Mouse (Mus musculus): ENCODE data around the gene Plekhm2.

DNA sequence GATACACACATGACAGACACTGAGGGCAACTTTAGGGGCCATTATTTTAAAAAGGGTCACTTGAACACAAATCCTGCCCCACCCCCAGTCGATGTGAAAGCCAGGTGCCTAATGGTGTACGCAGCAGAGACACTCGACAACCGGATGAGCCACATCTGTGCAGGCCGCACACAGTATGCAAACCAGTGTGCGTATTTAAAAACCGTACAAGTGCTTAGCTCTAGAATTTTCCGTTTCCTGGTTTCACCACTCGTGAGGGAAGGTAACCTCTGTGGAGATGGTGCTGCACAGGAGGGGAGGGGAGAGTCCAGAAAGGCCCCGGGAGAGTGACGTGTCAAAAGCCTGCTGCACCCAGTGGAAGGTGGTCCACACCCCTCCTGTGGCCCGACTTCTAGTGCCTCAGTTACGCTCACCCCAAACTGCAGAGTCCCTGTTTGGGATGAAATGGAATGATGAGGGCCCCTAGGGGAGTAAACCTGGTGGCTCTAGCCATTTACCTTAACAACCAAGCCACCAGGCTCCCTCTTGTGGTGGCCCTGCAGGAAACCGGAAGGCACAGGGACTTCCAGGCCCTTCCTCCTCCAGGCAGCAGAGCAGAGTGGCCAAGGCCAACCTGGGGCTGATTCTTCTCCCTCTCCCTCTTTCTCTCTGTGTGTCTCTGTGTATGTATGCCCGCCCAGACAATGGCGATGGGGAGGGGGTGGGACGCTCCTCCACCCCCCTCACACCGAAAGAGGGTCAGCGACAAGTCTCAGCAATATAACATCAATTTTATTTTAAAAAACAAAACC lies 39.5 kb downstream of the Plekhm2 start:
- TF ChIP-seq POLR2A (IDR thresholded peaks at IDR 0.05; ENCODE audit: borderline replicate concordance, control insufficient read depth, low read depth, low read length) (no peak), CTCF (IDR thresholded peaks at IDR 0.05; ENCODE audit: control insufficient read depth, insufficient read depth, low read length) (peak; percentile 56; the same call in 1 of the 2 replicates)
